Mouse (Mus musculus): Measurements from ENCODE around the gene Rnft1. TPM values are rescaled to one million over a fixed set of nuclear protein-coding genes. Genes with fewer than 3 reads are reported as not detected.

Rnft1 gene
- total RNA-seq, 2 experiments from 2014 or later, result 27.5 to 31.5 TPM

- no peak overlapping the region for H3K4me3 ChIP-seq
- no peak; the same call in 1 of the 2 replicates for TF ChIP-seq CTCF (IDR thresholded peaks at IDR 0.05)
- intact Hi-C loops (cut with DNase I), result no loop called here
- no peak for DNase-seq (ENCODE audit: extremely low spot score in 1 of 2, low spot score in 2 of 2)
- H3K27ac ChIP-seq, result no peak overlapping the region
These were observed 63.0 kb downstream of the Rnft1 start for GRCm38 (mm10) chr11:86547412-86547811.

Other genes starting within 250 kb of the Rnft1 start
- 10 to 100 TPM; 25.3 to 27.6 TPM for gene Ints2, start 227.1 kb upstream of the Rnft1 start, total RNA-seq (2021)
- gene Med13, start 127.1 kb upstream of the Rnft1 start, total RNA-seq (2021), result 10 to 100 TPM; 60.5 to 61.2 TPM
- 10 to 100 TPM; 38.5 to 39.2 TPM for gene Rps6kb1, start 60.1 kb downstream of the Rnft1 start, total RNA-seq (2021)
- gene Tubd1, start 60.3 kb downstream of the Rnft1 start, total RNA-seq (2021), result 1 to 10 TPM; 5.3 to 6.8 TPM
- gene Vmp1, start 199.2 kb downstream of the Rnft1 start, total RNA-seq (2021), result 100 to 1,000 TPM; 144 to 167 TPM
- gene Ptrh2, start 199.3 kb downstream of the Rnft1 start, total RNA-seq (2021), result 1 to 10 TPM; 7.2 to 7.9 TPM